Mouse (Mus musculus): ENCODE measurements at regions not wholly inside any gene's neighbourhood (a gene's known extent, or its start where the extent isn't known, plus 50 kb on each side); places are given as distances from the start of the nearest gene placed in this dataset.

- no peak overlapping the region for H3K4me3 ChIP-seq (ENCODE audit: low read length)
- H3K36me3 ChIP-seq (ENCODE audit: control insufficient read depth, insufficient read depth, low read length) = no peaks in the 10 kb centered on the region
- 74% methylated on average over 2 of the region's 2 CpGs for WGBS
- no peak for ATAC-seq
- H3K27me3 ChIP-seq (replicated peaks; ENCODE audit: control insufficient read depth, insufficient read depth, low read length) = no peaks in the 10 kb centered on the region
- no peak overlapping the region for H3K27ac ChIP-seq (ENCODE audit: low read depth, low read length)
- H3K9ac ChIP-seq (ENCODE audit: low read depth, low read length) = no peak overlapping the region
- no peaks in the 10 kb centered on the region for H3K4me1 ChIP-seq (ENCODE audit: control insufficient read depth, insufficient read depth, low read depth, low read length)
- no peak overlapping the region for H3K4me2 ChIP-seq (ENCODE audit: low read length)
- H3K9me3 ChIP-seq (ENCODE audit: control insufficient read depth, low read length) = no peaks in the 10 kb centered on the region
These were observed 211.2 kb upstream of the Actbl2 start for GRCm38 (mm10) chr13:111043637-111044036.

GRCm38 (mm10) chr13:111044328-111045002, 210.3 kb upstream of the Actbl2 start:
- H3K4me1 ChIP-seq (ENCODE audit: control insufficient read depth, insufficient read depth, low read depth, low read length) = no peaks in the 10 kb centered on the region

DNA sequence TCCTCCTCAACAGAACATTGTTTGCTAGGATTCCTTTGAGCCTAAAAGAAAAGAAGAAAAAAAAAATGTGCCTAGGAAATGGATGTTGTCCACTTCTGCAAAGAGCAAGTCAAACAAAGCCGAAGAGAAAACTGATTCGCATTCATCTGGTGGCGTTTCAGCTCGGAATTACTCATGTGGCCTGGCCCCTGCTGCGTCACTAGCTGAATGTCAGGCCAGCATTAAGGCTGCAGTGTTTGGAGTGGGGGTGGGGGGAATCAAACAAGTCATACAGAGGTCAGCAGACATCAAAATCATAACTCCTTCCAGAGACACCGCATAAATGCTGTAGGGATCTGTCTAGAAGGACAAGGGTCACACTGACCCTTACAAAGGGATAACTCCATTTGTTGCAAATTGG, 204.7 kb upstream of the Actbl2 start:
- ATAC-seq = no peak
- Histone ChIP-seq H3K4me2 (ENCODE audit: low read length) (no peak overlapping the region), H3K36me3 (ENCODE audit: control insufficient read depth, insufficient read depth, low read length) (no peaks in the 10 kb centered on the region), H3K9me3 (ENCODE audit: control insufficient read depth, low read length) (no peaks in the 10 kb centered on the region), H3K4me3 (ENCODE audit: low read length) (no peak overlapping the region), H3K4me1 (ENCODE audit: control insufficient read depth, insufficient read depth, low read depth, low read length) (no peaks in the 10 kb centered on the region), H3K27me3 (replicated peaks; ENCODE audit: control insufficient read depth, insufficient read depth, low read length) (no peaks in the 10 kb centered on the region), H3K27ac (ENCODE audit: low read depth, low read length) (no peak overlapping the region), H3K9ac (ENCODE audit: low read depth, low read length) (no peak overlapping the region)
- WGBS = 18% methylated on average over 6 of the region's 6 CpGs

More at GRCm38 (mm10) chr13:111044328-111045002, 210.3 kb upstream of the Actbl2 start:
- no peaks in the 10 kb centered on the region for H3K27me3 ChIP-seq (replicated peaks; ENCODE audit: control insufficient read depth, insufficient read depth, low read length)
- H3K4me3 ChIP-seq (ENCODE audit: low read length) = no peak overlapping the region
- WGBS = 51% methylated on average over 10 of the region's 10 CpGs
- ATAC-seq = no peak
- H3K9me3 ChIP-seq (ENCODE audit: control insufficient read depth, low read length) = no peaks in the 10 kb centered on the region
- no peak overlapping the region for H3K27ac ChIP-seq (ENCODE audit: low read depth, low read length)
- H3K4me2 ChIP-seq (ENCODE audit: low read length) = no peak overlapping the region
- no peak overlapping the region for H3K9ac ChIP-seq (ENCODE audit: low read depth, low read length)
- no peaks in the 10 kb centered on the region for H3K36me3 ChIP-seq (ENCODE audit: control insufficient read depth, insufficient read depth, low read length)

- Histone ChIP-seq H3K27me3 (replicated peaks; ENCODE audit: control insufficient read depth, insufficient read depth, low read length) (no peaks in the 10 kb centered on the region), H3K4me1 (ENCODE audit: control insufficient read depth, insufficient read depth, low read depth, low read length) (no peaks in the 10 kb centered on the region), H3K27ac (ENCODE audit: low read depth, low read length) (no peak overlapping the region), H3K9me3 (ENCODE audit: control insufficient read depth, low read length) (no peaks in the 10 kb centered on the region), H3K4me2 (ENCODE audit: low read length) (no peak overlapping the region), H3K4me3 (ENCODE audit: low read length) (no peak overlapping the region), H3K9ac (ENCODE audit: low read depth, low read length) (no peak overlapping the region), H3K36me3 (ENCODE audit: control insufficient read depth, insufficient read depth, low read length) (no peaks in the 10 kb centered on the region)
- WGBS = 73% methylated on average over 2 of the region's 2 CpGs
- no peak for ATAC-seq
These were observed 199.0 kb upstream of the Actbl2 start for GRCm38 (mm10) chr13:111055817-111056216.

DNA sequence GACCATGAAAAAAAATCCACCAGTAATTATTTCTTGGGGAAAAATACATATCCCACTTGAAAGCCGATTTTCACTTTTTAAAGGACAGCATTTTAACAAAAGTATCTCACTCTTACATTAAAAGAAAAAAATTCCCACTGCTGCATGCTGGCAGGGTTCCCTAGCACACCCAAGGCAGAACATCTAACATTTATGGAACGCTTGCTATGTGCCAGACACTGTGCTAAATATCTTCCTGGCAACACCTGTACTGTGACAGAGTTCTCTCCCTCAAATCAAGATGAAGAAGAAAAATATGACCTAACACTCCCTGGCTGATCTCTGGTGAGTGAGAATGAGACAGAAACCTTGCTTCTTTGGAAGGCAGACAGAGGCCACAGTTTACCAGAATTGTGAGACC, 167.1 kb upstream of the Actbl2 start:
- no peak overlapping the region for H3K27ac ChIP-seq (ENCODE audit: low read depth, low read length)
- no peaks in the 10 kb centered on the region for H3K36me3 ChIP-seq (ENCODE audit: control insufficient read depth, insufficient read depth, low read length)
- WGBS = 91% methylated on average over 2 of the region's 2 CpGs
- no peaks in the 10 kb centered on the region for H3K9me3 ChIP-seq (ENCODE audit: control insufficient read depth, low read length)
- H3K4me3 ChIP-seq (ENCODE audit: low read length) = no peak overlapping the region
- H3K27me3 ChIP-seq (replicated peaks; ENCODE audit: control insufficient read depth, insufficient read depth, low read length) = no peaks in the 10 kb centered on the region
- no peak for ATAC-seq
- no peaks in the 10 kb centered on the region for H3K4me1 ChIP-seq (ENCODE audit: control insufficient read depth, insufficient read depth, low read depth, low read length)
- H3K9ac ChIP-seq (ENCODE audit: low read depth, low read length) = no peak overlapping the region
- H3K4me2 ChIP-seq (ENCODE audit: low read length) = no peak overlapping the region

DNA sequence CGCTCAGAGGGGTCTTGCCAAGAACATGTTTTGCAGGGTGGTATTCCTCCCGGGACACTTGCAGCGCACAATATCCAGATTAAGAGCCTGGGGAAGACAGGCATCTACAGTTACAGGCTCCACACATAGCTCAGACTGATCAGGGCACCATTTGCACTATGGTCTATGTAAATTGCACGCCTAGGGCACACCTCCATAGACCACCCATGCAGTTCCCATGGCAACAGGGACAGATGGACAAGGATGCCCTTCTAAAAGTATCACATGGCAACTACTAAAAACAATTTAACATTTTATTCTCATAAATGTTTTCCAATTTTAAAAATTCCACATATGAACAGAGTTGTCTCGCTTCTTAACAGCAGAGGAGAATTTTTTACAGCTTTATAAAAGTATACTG, 158.7 kb upstream of the Actbl2 start:
- no peak for ATAC-seq
- H3K4me2 ChIP-seq (ENCODE audit: low read length) = no peak overlapping the region

DNA sequence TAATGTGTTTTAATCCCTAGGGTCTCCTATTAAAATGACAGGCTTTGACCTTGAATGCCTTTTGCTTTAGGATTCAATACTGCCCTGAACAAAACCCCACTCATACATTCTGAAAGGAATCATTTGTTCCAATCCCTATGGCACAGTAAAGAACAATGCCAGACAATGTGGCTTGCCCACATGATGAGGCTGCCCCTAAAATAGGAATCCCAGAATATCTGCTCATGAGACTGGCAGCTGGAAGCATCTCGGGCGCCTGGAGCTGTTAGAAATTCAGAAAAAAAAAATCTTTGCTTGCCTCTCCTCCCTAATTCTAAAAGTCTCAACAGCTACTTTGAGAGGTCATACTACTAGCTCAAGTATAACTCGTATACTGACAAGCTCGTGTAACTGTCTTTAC, 157.5 kb upstream of the Actbl2 start:
- Histone ChIP-seq H3K4me2 (ENCODE audit: low read length) (no peak overlapping the region), H3K9ac (ENCODE audit: low read depth, low read length) (no peak overlapping the region), H3K27ac (ENCODE audit: low read depth, low read length) (no peak overlapping the region), H3K4me3 (ENCODE audit: low read length) (no peak overlapping the region), H3K9me3 (ENCODE audit: control insufficient read depth, low read length) (no peaks in the 10 kb centered on the region), H3K36me3 (ENCODE audit: control insufficient read depth, insufficient read depth, low read length) (no peaks in the 10 kb centered on the region), H3K27me3 (replicated peaks; ENCODE audit: control insufficient read depth, insufficient read depth, low read length) (no peaks in the 10 kb centered on the region), H3K4me1 (ENCODE audit: control insufficient read depth, insufficient read depth, low read depth, low read length) (no peaks in the 10 kb centered on the region)
- no peak for ATAC-seq
- WGBS = 85% methylated on average over 4 of the region's 4 CpGs

More for the DNA sequence above, 158.7 kb upstream of the Actbl2 start:
- Histone ChIP-seq H3K27me3 (replicated peaks; ENCODE audit: control insufficient read depth, insufficient read depth, low read length) (no peaks in the 10 kb centered on the region), H3K9me3 (ENCODE audit: control insufficient read depth, low read length) (no peaks in the 10 kb centered on the region), H3K4me1 (ENCODE audit: control insufficient read depth, insufficient read depth, low read depth, low read length) (no peaks in the 10 kb centered on the region), H3K36me3 (ENCODE audit: control insufficient read depth, insufficient read depth, low read length) (no peaks in the 10 kb centered on the region), H3K9ac (ENCODE audit: low read depth, low read length) (no peak overlapping the region), H3K4me3 (ENCODE audit: low read length) (no peak overlapping the region), H3K27ac (ENCODE audit: low read depth, low read length) (no peak overlapping the region)
- WGBS = 94% methylated on average over 5 of the region's 5 CpGs

DNA sequence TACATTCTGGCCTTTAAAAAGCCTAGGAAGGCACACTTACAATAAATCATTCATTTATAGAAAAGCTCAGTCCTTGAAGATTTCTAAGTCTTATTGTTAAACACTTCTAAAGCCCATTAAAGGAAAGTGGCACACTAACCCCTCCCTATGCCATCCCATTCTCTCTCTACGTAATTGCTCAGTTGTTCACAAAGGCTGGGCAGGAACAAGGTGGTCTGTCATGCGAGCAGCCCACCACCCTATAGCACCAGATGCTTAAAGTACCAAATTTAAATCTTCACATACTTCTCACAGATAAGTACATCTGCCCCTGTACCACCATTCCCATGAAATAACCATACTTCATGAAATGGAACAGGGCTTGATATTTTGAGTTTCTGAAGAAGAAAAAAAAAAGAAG, 156.1 kb upstream of the Actbl2 start:
- ATAC-seq = no peak
- no peaks in the 10 kb centered on the region for H3K9me3 ChIP-seq (ENCODE audit: control insufficient read depth, low read length)

GRCm38 (mm10) chr13:111099252-111099651, 155.6 kb upstream of the Actbl2 start:
- Histone ChIP-seq H3K27me3 (replicated peaks; ENCODE audit: control insufficient read depth, insufficient read depth, low read length) (no peaks in the 10 kb centered on the region), H3K27ac (ENCODE audit: low read depth, low read length) (no peak overlapping the region), H3K36me3 (ENCODE audit: control insufficient read depth, insufficient read depth, low read length) (no peaks in the 10 kb centered on the region), H3K9me3 (ENCODE audit: control insufficient read depth, low read length) (no peaks in the 10 kb centered on the region), H3K4me3 (ENCODE audit: low read length) (no peak overlapping the region), H3K4me1 (ENCODE audit: control insufficient read depth, insufficient read depth, low read depth, low read length) (no peaks in the 10 kb centered on the region), H3K9ac (ENCODE audit: low read depth, low read length) (no peak overlapping the region), H3K4me2 (ENCODE audit: low read length) (no peak overlapping the region)
- 35% methylated on average over 6 of the region's 6 CpGs for WGBS
- ATAC-seq = no peak

More for the DNA sequence above, 156.1 kb upstream of the Actbl2 start:
- Histone ChIP-seq H3K36me3 (ENCODE audit: control insufficient read depth, insufficient read depth, low read length) (no peaks in the 10 kb centered on the region), H3K4me1 (ENCODE audit: control insufficient read depth, insufficient read depth, low read depth, low read length) (no peaks in the 10 kb centered on the region), H3K4me2 (ENCODE audit: low read length) (no peak overlapping the region), H3K27me3 (replicated peaks; ENCODE audit: control insufficient read depth, insufficient read depth, low read length) (no peaks in the 10 kb centered on the region), H3K9ac (ENCODE audit: low read depth, low read length) (no peak overlapping the region), H3K4me3 (ENCODE audit: low read length) (no peak overlapping the region), H3K27ac (ENCODE audit: low read depth, low read length) (no peak overlapping the region)
- WGBS = 39% methylated on average over 2 of the region's 2 CpGs

DNA sequence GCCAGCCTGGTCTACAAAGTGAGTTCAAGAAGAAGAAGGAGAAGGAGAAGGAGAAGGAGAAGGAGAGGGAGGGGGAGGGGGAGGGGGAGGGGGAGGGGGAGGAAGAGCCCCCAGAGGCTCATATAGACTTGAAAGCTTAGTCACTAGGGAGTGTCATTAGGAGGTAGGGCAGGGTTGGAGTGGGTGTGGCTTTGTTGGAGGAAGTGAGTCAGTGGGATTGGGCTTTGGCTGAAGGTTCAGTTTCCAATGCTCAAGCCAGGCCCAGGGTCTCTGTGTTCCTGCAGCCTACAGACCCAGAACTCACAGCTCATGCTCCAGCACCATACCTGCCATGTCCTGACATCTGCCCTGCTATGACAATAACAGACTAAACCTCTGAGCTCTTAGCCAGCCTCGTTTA, 154.4 kb upstream of the Actbl2 start:
- WGBS = 75% methylated on average over 1 of the region's 1 CpGs
- no peaks in the 10 kb centered on the region for H3K27me3 ChIP-seq (replicated peaks; ENCODE audit: control insufficient read depth, insufficient read depth, low read length)
- no peaks in the 10 kb centered on the region for H3K4me1 ChIP-seq (ENCODE audit: control insufficient read depth, insufficient read depth, low read depth, low read length)
- H3K36me3 ChIP-seq (ENCODE audit: control insufficient read depth, insufficient read depth, low read length) = no peaks in the 10 kb centered on the region
- ATAC-seq = no peak
- H3K9ac ChIP-seq (ENCODE audit: low read depth, low read length) = no peak overlapping the region
- no peak overlapping the region for H3K4me3 ChIP-seq (ENCODE audit: low read length)
- H3K27ac ChIP-seq (ENCODE audit: low read depth, low read length) = no peak overlapping the region
- H3K4me2 ChIP-seq (ENCODE audit: low read length) = no peak overlapping the region
- H3K9me3 ChIP-seq (ENCODE audit: control insufficient read depth, low read length) = no peaks in the 10 kb centered on the region

Data from hindbrain, embryonic 16.5 days (tissue).